ENCODE assay signal across 20 mouse cellular contexts in the genomic region with DNA sequence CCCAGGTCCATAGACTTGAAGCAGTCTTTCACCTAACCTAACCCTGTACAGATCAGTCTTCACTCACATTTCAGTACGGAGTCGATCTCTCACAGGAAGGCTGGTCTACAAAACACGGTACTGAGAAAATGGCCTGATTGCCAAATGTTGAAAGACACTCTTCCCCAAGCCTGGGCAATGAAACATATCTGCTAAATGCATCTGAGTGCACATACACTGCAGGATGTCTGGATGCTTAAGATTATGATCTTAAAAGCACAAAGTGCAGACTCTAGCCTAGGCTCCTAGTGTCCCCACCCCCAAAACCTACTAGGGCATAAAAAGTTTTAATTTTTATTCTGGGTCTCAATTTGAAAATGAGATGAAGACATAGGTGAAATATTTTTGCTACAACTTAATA. TPM values are rescaled to one million over a fixed set of nuclear protein-coding genes. Genes with fewer than 3 reads are reported as not detected.
A peak's percentile ranks its signal among the peaks of the same experiment; 100 is the strongest.
DNase-seq lines count a peak whose midpoint lies in the region; ATAC-seq and TF ChIP-seq lines count a peak whose summit lies in the region.
"Had no signal": no experiment of that assay in that cellular context is flagged by ENCODE, and none has a peak within 500 bp of the region (broad histone marks: within the 10 kb centered on the region; RNA-seq: fewer than 3 reads in every experiment).

No protein-coding gene starts in this region.

- TF ChIP-seq CTCF in heart, adult 2 months (IDR thresholded peaks at IDR 0.05) = no peak

- H3K27ac ChIP-seq in heart, adult 2 months = peak overlapping the region; percentile 52
- peak overlapping the region; percentile 78 for H3K27ac ChIP-seq in brown adipose tissue, adult 24 weeks (replicated peaks; ENCODE audit: low read depth, low read length)
- H3K27ac ChIP-seq: embryonic facial prominence, embryonic 12.5 days; forebrain, embryonic 13.5 days; hindbrain, embryonic 14.5 days; limb, embryonic 15.5 days; lung, embryonic 15.5 days; midbrain, embryonic 15.5 days; stomach, embryonic 15.5 days had no signal

- no peak for DNase-seq in heart, adult 2 months
- no peak for DNase-seq in heart, postnatal 25 days (ENCODE audit: low spot score)
- DNase-seq in spleen, postnatal 4 days (ENCODE audit: low spot score in 2 of 2) = no peak
- DNase-seq: B cell, adult 2 months; cerebellum, adult 9-11 months; gastrocnemius, postnatal 10 days; heart, postnatal 10 days had no signal

- peaks cover 8% of the 10 kb centered on the region for H3K79me2 ChIP-seq in heart, adult 2 months (replicated peaks; ENCODE audit: control insufficient read depth, insufficient read depth, low read length)

- TF ChIP-seq POLR2A in heart, adult 2 months (IDR thresholded peaks at IDR 0.05; ENCODE audit: insufficient read depth, low read depth, low read length) = no peak

- TF ChIP-seq EP300 in heart, adult 2 months (IDR thresholded peaks at IDR 0.05; ENCODE audit: insufficient read depth, low read depth, low read length) = no peak

- H3K4me3 ChIP-seq in heart, adult 2 months = no peak overlapping the region
- H3K4me3 ChIP-seq in megakaryocyte, embryonic 14.5 days (replicated peaks) = peak overlapping the region; percentile 42
- H3K4me3 ChIP-seq in brown adipose tissue, adult 24 weeks (ENCODE audit: insufficient read depth, low read depth, low read length) = no peak overlapping the region
- H3K4me3 ChIP-seq: embryonic facial prominence, embryonic 12.5 days; erythroblast, embryonic 14.5 days; forebrain, embryonic 13.5 days; limb, embryonic 15.5 days; lung, embryonic 15.5 days; midbrain, embryonic 15.5 days; myocyte; stomach, embryonic 15.5 days had no signal

- H3K9ac ChIP-seq in heart, adult 2 months (ENCODE audit: low read depth, low read length) = no peak overlapping the region
- H3K9ac ChIP-seq: embryonic facial prominence, embryonic 12.5 days; forebrain, embryonic 13.5 days; hindbrain, embryonic 14.5 days; limb, embryonic 15.5 days; lung, embryonic 15.5 days; midbrain, embryonic 15.5 days; stomach, embryonic 15.5 days had no signal

- intact Hi-C loops in heart, adult 2 months (cut with DNase I) = loop anchor here (1.0 to 5.0 kb wide), 2 partner anchors 43 to 138 kb away; no protein-coding TSS in a partner anchor
- intact Hi-C loops in heart, postnatal 25 days (cut with DNase I) = no loop called here

- no peaks in the 10 kb centered on the region for H3K27me3 ChIP-seq in heart, adult 2 months (ENCODE audit: control insufficient read depth, insufficient read depth, low read length)
- no peaks in the 10 kb centered on the region for H3K27me3 ChIP-seq in megakaryocyte, embryonic 14.5 days (replicated peaks)
- H3K27me3 ChIP-seq: embryonic facial prominence, embryonic 12.5 days; forebrain, embryonic 13.5 days; limb, embryonic 15.5 days; lung, embryonic 15.5 days; midbrain, embryonic 15.5 days; stomach, embryonic 15.5 days had no signal

- H3K4me1 ChIP-seq in heart, adult 2 months (ENCODE audit: control insufficient read depth, insufficient read depth, low read length) = peaks cover 22% of the 10 kb centered on the region
- H3K4me1 ChIP-seq in megakaryocyte, embryonic 14.5 days = peaks cover 100% of the 10 kb centered on the region
- H3K4me1 ChIP-seq in brown adipose tissue, adult 24 weeks (ENCODE audit: control insufficient read depth, insufficient read depth, insufficient read length, low read length) = peaks cover 43% of the 10 kb centered on the region

- WGBS in heart, adult 2 months = 47% methylated on average over 3 of the region's 3 CpGs

- no peak for ATAC-seq in megakaryocyte, adult 5-6 weeks (ENCODE audit: poor library complexity, severe bottlenecking)
- ATAC-seq in megakaryocyte-erythroid progenitor cell, adult 5-6 weeks (replicated peaks; ENCODE audit: low FRiP score, low TSS enrichment, poor library complexity, severe bottlenecking) = peak; percentile 58
- ATAC-seq: forebrain, embryonic 13.5 days; midbrain, embryonic 15.5 days had no signal

- peaks cover 64% of the 10 kb centered on the region for H3K36me3 ChIP-seq in heart, adult 2 months (ENCODE audit: control insufficient read depth, insufficient read depth, low read length)
- peaks cover 65% of the 10 kb centered on the region for H3K36me3 ChIP-seq in megakaryocyte, embryonic 14.5 days (replicated peaks; ENCODE audit: low read length)
- H3K36me3 ChIP-seq: embryonic facial prominence, embryonic 12.5 days; limb, embryonic 15.5 days; lung, embryonic 15.5 days; midbrain, embryonic 15.5 days; stomach, embryonic 15.5 days had no signal

- H3K9me3 ChIP-seq in megakaryocyte, embryonic 14.5 days = no peaks in the 10 kb centered on the region
- H3K9me3 ChIP-seq: embryonic facial prominence, embryonic 12.5 days; forebrain, embryonic 13.5 days; limb, embryonic 15.5 days; lung, embryonic 15.5 days; midbrain, embryonic 15.5 days; stomach, embryonic 15.5 days had no signal

RNA-seq across cellular contexts. Expression of a gene that starts 37.4 kb away (rescaled TPM):
- 10 to 100 TPM; 18.4 to 18.9 TPM for total RNA-seq in heart, adult 2 months (2021)
- 10.3 and 15.7 TPM in 2 replicates for polyA plus RNA-seq in heart, adult 2 months (2012; rRNA removed)
- 10 to 100 TPM; 18.2 to 19.1 TPM for total RNA-seq in heart, postnatal 25 days (2021)
- polyA plus RNA-seq in megakaryocyte, embryonic 14.5 days (2012; ENCODE audit: insufficient read depth, low replicate concordance) = 7.9 and 18.5 TPM in 2 replicates
- 11.9 and 13.6 TPM in 2 replicates for total RNA-seq in megakaryocyte, adult 5-6 weeks (2015)
- total RNA-seq in megakaryocyte, adult 5-6 weeks (2017) = 8.3 and 13.0 TPM in 2 replicates
- 3.5 and 5.8 TPM in 2 replicates for polyA plus RNA-seq in brown adipose tissue, adult 24 weeks (2012; ENCODE audit: insufficient read depth, insufficient read length, missing spikeins)
- total RNA-seq in megakaryocyte-erythroid progenitor cell, adult 5-6 weeks (2014; fragmentation: Nextera tagmentation) = 3.7 and 5.1 TPM in 2 replicates
- total RNA-seq in megakaryocyte-erythroid progenitor cell, adult 5-6 weeks (2017) = 3.0 and 3.7 TPM in 2 replicates
